Mouse (Mus musculus) adrenal gland, postnatal 4 days (tissue): ENCODE measurements at regions not wholly inside any gene's neighbourhood (a gene's known extent, or its start where the extent isn't known, plus 50 kb on each side); places are given as distances from the start of the nearest gene placed in this dataset.

ENCODE experiments used
- DNase-seq, 2 experiments: peaks; one replicate each; pipeline ENCODE4 v3.0.0; 2021 to 2022; ENCODE audit warnings: low spot score in 2 of 2, mixed read lengths in 2 of 2

GRCm38 (mm10) chr11:109088488-109089252, 55.5 kb downstream of the E030025P04Rik start:
- DNase-seq: no peak

GRCm38 (mm10) chr11:109081957-109082356, 62.2 kb downstream of the E030025P04Rik start:
- no peak for DNase-seq

GRCm38 (mm10) chr11:109081454-109081853, 62.7 kb downstream of the E030025P04Rik start:
- no peak for DNase-seq

GRCm38 (mm10) chr11:109080847-109081415, 63.2 kb downstream of the E030025P04Rik start:
- DNase-seq: no peak

- no peak for DNase-seq
These were observed 64.7 kb downstream of the E030025P04Rik start for GRCm38 (mm10) chr11:109079466-109079865.

- no peak for DNase-seq
These were observed 67.4 kb downstream of the E030025P04Rik start for GRCm38 (mm10) chr11:109076587-109077417.

GRCm38 (mm10) chr11:109071340-109071739, 72.8 kb downstream of the E030025P04Rik start:
- no peak for DNase-seq

- no peak for DNase-seq
These were observed 73.8 kb downstream of the E030025P04Rik start for GRCm38 (mm10) chr11:109070412-109070811.

GRCm38 (mm10) chr11:109069326-109069709, 74.9 kb downstream of the E030025P04Rik start:
- DNase-seq: peak in 1 of 2 experiments; percentile 14

- peak in 1 of 2 experiments; percentile 12 for DNase-seq
These were observed 75.5 kb downstream of the E030025P04Rik start for GRCm38 (mm10) chr11:109068371-109069325.

GRCm38 (mm10) chr11:109067733-109068132, 76.4 kb downstream of the E030025P04Rik start:
- no peak for DNase-seq

- DNase-seq: no peak
These were observed 82.2 kb downstream of the E030025P04Rik start for GRCm38 (mm10) chr11:109061971-109062370.

GRCm38 (mm10) chr11:109060527-109060908, 83.7 kb downstream of the E030025P04Rik start:
- no peak for DNase-seq

GRCm38 (mm10) chr11:109059863-109060526, 84.2 kb downstream of the E030025P04Rik start:
- DNase-seq: no peak

GRCm38 (mm10) chr11:109058021-109058420, 86.1 kb downstream of the E030025P04Rik start:
- no peak for DNase-seq

- no peak for DNase-seq
These were observed 95.7 kb downstream of the E030025P04Rik start for GRCm38 (mm10) chr11:109048257-109049101.

- no peak for DNase-seq
These were observed 96.6 kb downstream of the E030025P04Rik start for GRCm38 (mm10) chr11:109047483-109048110.

- no peak for DNase-seq
These were observed 97.7 kb downstream of the E030025P04Rik start for GRCm38 (mm10) chr11:109046446-109046845.

GRCm38 (mm10) chr11:109040519-109040916, 103.7 kb downstream of the E030025P04Rik start:
- DNase-seq: no peak
